Mouse (Mus musculus) liver, embryonic 12.5 days (tissue): Measurements from ENCODE around the gene Slfnl1. TPM values are rescaled to one million over a fixed set of nuclear protein-coding genes. Genes with fewer than 3 reads are reported as not detected.

ENCODE experiments used
- polyA plus RNA-seq: library from polyadenylated mRNA; unstranded; fragments of >200 nt; fragmentation: Nextera tagmentation; extraction: Ambion mirVana; gene quantifications from 2 replicates; pipeline ENCODE4 v1.2.1, GENCODE M21; 2016

Gene Slfnl1
- polyA plus RNA-seq, 1 experiment from 2014 or later, result not detected

Other genes with a start within 250 kb of the Slfnl1 start
- not detected in 2 replicates for gene Foxo6, start 244.9 kb upstream of the Slfnl1 start, polyA plus RNA-seq
- gene Scmh1, start 127.0 kb upstream of the Slfnl1 start, polyA plus RNA-seq, result 20.0 and 21.4 TPM in 2 replicates
- gene Ctps, start 38.0 kb downstream of the Slfnl1 start, polyA plus RNA-seq, result 75.0 and 75.8 TPM in 2 replicates
- not detected in 2 replicates for gene Gm8439, start 56.5 kb downstream of the Slfnl1 start, polyA plus RNA-seq
- 286 and 295 TPM in 2 replicates for gene Cited4, start 134.3 kb downstream of the Slfnl1 start, polyA plus RNA-seq
- gene Kcnq4, start 216.4 kb downstream of the Slfnl1 start, polyA plus RNA-seq, result 0.20 and 0.44 TPM in 2 replicates